Mouse (Mus musculus) G1E-ER4 (cell line): ENCODE results near the gene Lrrn4. TPM values are rescaled to one million over a fixed set of nuclear protein-coding genes. Genes with fewer than 3 reads are reported as not detected.

Experiments used
- GATA1 ChIP-seq: IDR thresholded peaks from one replicate; pipeline ENCODE4 v1.8.0; 2012; ENCODE audit warnings: low read length, inconsistent platforms
- polyA plus RNA-seq: library from polyadenylated mRNA; stranded (reverse); fragments of >175 nt; gene quantifications from 2 replicates; pipeline ENCODE4 v1.2.3, GENCODE M21; 2012

The Lrrn4 gene
- polyA plus RNA-seq = not detected in 2 replicates

- no peak for TF ChIP-seq GATA1
Observed at GRCm38 (mm10) chr2:132880844-132881645, at the start of gene Lrrn4. Gene Lrrn4 (minus strand): TSS chr2:132880891.

- no peak for TF ChIP-seq GATA1
Observed at GRCm38 (mm10) chr2:132928999-132929398, 48.3 kb upstream of the Lrrn4 start.

GRCm38 (mm10) chr2:132927871-132928270 lies 47.2 kb upstream of the Lrrn4 start:
- no peak for TF ChIP-seq GATA1

- TF ChIP-seq GATA1 = no peak
Observed at GRCm38 (mm10) chr2:132927298-132927697, 46.6 kb upstream of the Lrrn4 start.

GRCm38 (mm10) chr2:132923290-132924085 lies 42.8 kb upstream of the Lrrn4 start:
- no peak for TF ChIP-seq GATA1

- no peak for TF ChIP-seq GATA1
Observed at GRCm38 (mm10) chr2:132922076-132922873, 41.6 kb upstream of the Lrrn4 start.

GRCm38 (mm10) chr2:132914785-132915184 lies 34.1 kb upstream of the Lrrn4 start:
- TF ChIP-seq GATA1 = no peak

GRCm38 (mm10) chr2:132906763-132907162 lies 26.1 kb upstream of the Lrrn4 start:
- no peak for TF ChIP-seq GATA1

- no peak for TF ChIP-seq GATA1
Observed at GRCm38 (mm10) chr2:132904961-132905360, 24.3 kb upstream of the Lrrn4 start.

GRCm38 (mm10) chr2:132903498-132903897 lies 22.8 kb upstream of the Lrrn4 start:
- no peak for TF ChIP-seq GATA1

- TF ChIP-seq GATA1 = no peak
Observed at GRCm38 (mm10) chr2:132902056-132902455, 21.4 kb upstream of the Lrrn4 start.

GRCm38 (mm10) chr2:132901636-132902035 lies 20.9 kb upstream of the Lrrn4 start:
- no peak for TF ChIP-seq GATA1

- TF ChIP-seq GATA1 = no peak
Observed at GRCm38 (mm10) chr2:132900596-132900995, 19.9 kb upstream of the Lrrn4 start.

GRCm38 (mm10) chr2:132898211-132898610 lies 17.5 kb upstream of the Lrrn4 start:
- no peak for TF ChIP-seq GATA1

GRCm38 (mm10) chr2:132893826-132894225 lies 13.1 kb upstream of the Lrrn4 start:
- no peak for TF ChIP-seq GATA1

- TF ChIP-seq GATA1 = no peak
Observed at GRCm38 (mm10) chr2:132885312-132885711, 4.6 kb upstream of the Lrrn4 start.
